Mouse (Mus musculus) frontal cortex, postnatal 10 days (tissue): Measurements from ENCODE around the gene Tmem39a.

Experiments
- DNase-seq, 2 experiments: peaks; one replicate each; pipeline ENCODE4 v3.0.0; 2022; ENCODE audit warnings: low spot score in 2 of 2, mixed read lengths in 1 of 2

Tmem39a gene

GRCm38 (mm10) chr16:38587572-38587971 lies 29.1 kb downstream of the Tmem39a start:
- no peak for DNase-seq

GRCm38 (mm10) chr16:38591506-38591905 lies 33.0 kb downstream of the Tmem39a start:
- no peak for DNase-seq

GRCm38 (mm10) chr16:38592026-38592678 lies 33.7 kb downstream of the Tmem39a start:
- no peak for DNase-seq

- no peak for DNase-seq
Observed at GRCm38 (mm10) chr16:38592946-38593345, 34.4 kb downstream of the Tmem39a start.

- DNase-seq, result no peak
Observed at GRCm38 (mm10) chr16:38594435-38594834, 35.9 kb downstream of the Tmem39a start.

GRCm38 (mm10) chr16:38596099-38596498 lies 37.6 kb downstream of the Tmem39a start:
- no peak for DNase-seq

GRCm38 (mm10) chr16:38596651-38597050 lies 38.2 kb downstream of the Tmem39a start:
- DNase-seq, result no peak

- DNase-seq, result no peak
Observed at GRCm38 (mm10) chr16:38598986-38599680, 40.6 kb downstream of the Tmem39a start.

GRCm38 (mm10) chr16:38602989-38603804 lies 44.7 kb downstream of the Tmem39a start:
- DNase-seq, result peak in 1 of 2 experiments; percentile 31

GRCm38 (mm10) chr16:38606509-38606908 lies 48.0 kb downstream of the Tmem39a start:
- DNase-seq, result no peak

GRCm38 (mm10) chr16:38608687-38609086 lies 50.2 kb downstream of the Tmem39a start:
- DNase-seq, result no peak

GRCm38 (mm10) chr16:38609092-38609491 lies 50.6 kb downstream of the Tmem39a start:
- DNase-seq, result no peak

- no peak for DNase-seq
Observed at GRCm38 (mm10) chr16:38612646-38613045, 54.1 kb downstream of the Tmem39a start.

- DNase-seq, result no peak
Observed at GRCm38 (mm10) chr16:38613646-38614045, 55.1 kb downstream of the Tmem39a start.

GRCm38 (mm10) chr16:38617977-38618376 lies 59.5 kb downstream of the Tmem39a start:
- DNase-seq, result no peak

- peak; percentile 39 to 70 for DNase-seq
Observed at GRCm38 (mm10) chr16:38619054-38619453, 60.6 kb downstream of the Tmem39a start.

- no peak for DNase-seq
Observed at GRCm38 (mm10) chr16:38620696-38621450, 62.4 kb downstream of the Tmem39a start.

- DNase-seq, result no peak
Observed at GRCm38 (mm10) chr16:38622283-38622682, 63.8 kb downstream of the Tmem39a start.

GRCm38 (mm10) chr16:38624303-38624702 lies 65.8 kb downstream of the Tmem39a start:
- no peak for DNase-seq

GRCm38 (mm10) chr16:38625411-38625810 lies 66.9 kb downstream of the Tmem39a start:
- no peak for DNase-seq

GRCm38 (mm10) chr16:38625811-38626369 lies 67.4 kb downstream of the Tmem39a start:
- no peak for DNase-seq
